Mouse (Mus musculus): ENCODE results near the gene Etv5. TPM values are rescaled to one million over a fixed set of nuclear protein-coding genes. Genes with fewer than 3 reads are reported as not detected.

The Etv5 gene
- polyA plus RNA-seq, 1 experiment from 2014 or later: 5.4 TPM

- Histone ChIP-seq H3K9ac (ENCODE audit: low read depth, low read length) (no peak overlapping the region), H3K27me3 (replicated peaks; ENCODE audit: control insufficient read depth, insufficient read depth, low read length) (no peaks in the 10 kb centered on the region), H3K27ac (ENCODE audit: low read depth, low read length) (no peak overlapping the region), H3K36me3 (ENCODE audit: control insufficient read depth, insufficient read depth) (no peaks in the 10 kb centered on the region), H3K4me1 (replicated peaks; ENCODE audit: control insufficient read depth, insufficient read depth, low read length) (no peaks in the 10 kb centered on the region), H3K4me2 (replicated peaks; ENCODE audit: low read depth) (no peak overlapping the region), H3K4me3 (ENCODE audit: low read depth, low read length) (no peak overlapping the region), H3K9me3 (ENCODE audit: control insufficient read depth) (no peaks in the 10 kb centered on the region)
- no peak for ATAC-seq
- WGBS: 70% methylated on average over 8 of the region's 8 CpGs
- no peak for TF ChIP-seq CTCF (IDR thresholded peaks at IDR 0.05; ENCODE audit: low read depth)
Observed at GRCm38 (mm10) chr16:22380981-22381380, 58.5 kb downstream of the Etv5 start.

- Histone ChIP-seq H3K4me3 (ENCODE audit: low read depth, low read length) (no peak overlapping the region), H3K9ac (ENCODE audit: low read depth, low read length) (no peak overlapping the region), H3K4me1 (replicated peaks; ENCODE audit: control insufficient read depth, insufficient read depth, low read length) (no peaks in the 10 kb centered on the region), H3K9me3 (ENCODE audit: control insufficient read depth) (no peaks in the 10 kb centered on the region), H3K27ac (ENCODE audit: low read depth, low read length) (no peak overlapping the region), H3K4me2 (replicated peaks; ENCODE audit: low read depth) (no peak overlapping the region), H3K27me3 (replicated peaks; ENCODE audit: control insufficient read depth, insufficient read depth, low read length) (no peaks in the 10 kb centered on the region), H3K36me3 (ENCODE audit: control insufficient read depth, insufficient read depth) (no peaks in the 10 kb centered on the region)
- 64% methylated on average over 8 of the region's 8 CpGs for WGBS
- no peak for TF ChIP-seq CTCF (IDR thresholded peaks at IDR 0.05; ENCODE audit: low read depth)
- ATAC-seq: no peak
Observed at GRCm38 (mm10) chr16:22379986-22380385, 59.5 kb downstream of the Etv5 start.

- Histone ChIP-seq H3K4me3 (ENCODE audit: low read depth, low read length) (no peak overlapping the region), H3K27ac (ENCODE audit: low read depth, low read length) (no peak overlapping the region), H3K4me1 (replicated peaks; ENCODE audit: control insufficient read depth, insufficient read depth, low read length) (no peaks in the 10 kb centered on the region), H3K36me3 (ENCODE audit: control insufficient read depth, insufficient read depth) (no peaks in the 10 kb centered on the region), H3K9ac (ENCODE audit: low read depth, low read length) (no peak overlapping the region), H3K4me2 (replicated peaks; ENCODE audit: low read depth) (no peak overlapping the region), H3K27me3 (replicated peaks; ENCODE audit: control insufficient read depth, insufficient read depth, low read length) (no peaks in the 10 kb centered on the region), H3K9me3 (ENCODE audit: control insufficient read depth) (no peaks in the 10 kb centered on the region)
- 91% methylated on average over 4 of the region's 4 CpGs for WGBS
- TF ChIP-seq CTCF (IDR thresholded peaks at IDR 0.05; ENCODE audit: low read depth): no peak
- no peak for ATAC-seq
Observed at GRCm38 (mm10) chr16:22379342-22379741, 60.2 kb downstream of the Etv5 start.

GRCm38 (mm10) chr16:22377714-22378113, 61.8 kb downstream of the Etv5 start:
- no peak overlapping the region for H3K4me3 ChIP-seq (ENCODE audit: low read depth, low read length)
- 0 out of 2 replicates have a peak, but pooled peaks cover 4% of the 10 kb centered on the region for H3K4me1 ChIP-seq (replicated peaks; ENCODE audit: control insufficient read depth, insufficient read depth, low read length)
- ATAC-seq: no peak
- no peaks in the 10 kb centered on the region for H3K36me3 ChIP-seq (ENCODE audit: control insufficient read depth, insufficient read depth)
- H3K9ac ChIP-seq (ENCODE audit: low read depth, low read length): no peak overlapping the region
- H3K27ac ChIP-seq (ENCODE audit: low read depth, low read length): no peak overlapping the region
- H3K9me3 ChIP-seq (ENCODE audit: control insufficient read depth): no peaks in the 10 kb centered on the region
- 50% methylated on average over 3 of the region's 3 CpGs for WGBS
- TF ChIP-seq CTCF (IDR thresholded peaks at IDR 0.05; ENCODE audit: low read depth): no peak
- H3K27me3 ChIP-seq (replicated peaks; ENCODE audit: control insufficient read depth, insufficient read depth, low read length): no peaks in the 10 kb centered on the region
- H3K4me2 ChIP-seq (replicated peaks; ENCODE audit: low read depth): no peak overlapping the region

GRCm38 (mm10) chr16:22374898-22375297, 64.6 kb downstream of the Etv5 start:
- Histone ChIP-seq H3K36me3 (ENCODE audit: control insufficient read depth, insufficient read depth) (no peaks in the 10 kb centered on the region), H3K4me1 (replicated peaks; ENCODE audit: control insufficient read depth, insufficient read depth, low read length) (0 out of 2 replicates have a peak, but pooled peaks cover 4% of the 10 kb centered on the region), H3K27ac (ENCODE audit: low read depth, low read length) (no peak overlapping the region), H3K4me3 (ENCODE audit: low read depth, low read length) (no peak overlapping the region), H3K27me3 (replicated peaks; ENCODE audit: control insufficient read depth, insufficient read depth, low read length) (no peaks in the 10 kb centered on the region), H3K4me2 (replicated peaks; ENCODE audit: low read depth) (no peak overlapping the region), H3K9me3 (ENCODE audit: control insufficient read depth) (no peaks in the 10 kb centered on the region), H3K9ac (ENCODE audit: low read depth, low read length) (no peak overlapping the region)
- peak; percentile 48 for TF ChIP-seq CTCF (IDR thresholded peaks at IDR 0.05; ENCODE audit: low read depth)
- no peak for ATAC-seq
- WGBS: 71% methylated on average over 2 of the region's 2 CpGs

GRCm38 (mm10) chr16:22372701-22373124, 66.8 kb downstream of the Etv5 start:
- Histone ChIP-seq H3K4me3 (ENCODE audit: low read depth, low read length) (no peak overlapping the region), H3K36me3 (ENCODE audit: control insufficient read depth, insufficient read depth) (no peaks in the 10 kb centered on the region), H3K9me3 (ENCODE audit: control insufficient read depth) (no peaks in the 10 kb centered on the region), H3K27me3 (replicated peaks; ENCODE audit: control insufficient read depth, insufficient read depth, low read length) (no peaks in the 10 kb centered on the region), H3K27ac (ENCODE audit: low read depth, low read length) (no peak overlapping the region), H3K4me2 (replicated peaks; ENCODE audit: low read depth) (no peak overlapping the region), H3K9ac (ENCODE audit: low read depth, low read length) (no peak overlapping the region), H3K4me1 (replicated peaks; ENCODE audit: control insufficient read depth, insufficient read depth, low read length) (0 out of 2 replicates have a peak, but pooled peaks cover 4% of the 10 kb centered on the region)
- WGBS: 17% methylated on average over 10 of the region's 10 CpGs
- ATAC-seq: peak; percentile 71
- no peak for TF ChIP-seq CTCF (IDR thresholded peaks at IDR 0.05; ENCODE audit: low read depth)

- ATAC-seq: no peak
- no peak overlapping the region for H3K4me3 ChIP-seq (ENCODE audit: low read depth, low read length)
- no peak for TF ChIP-seq CTCF (IDR thresholded peaks at IDR 0.05; ENCODE audit: low read depth)
Observed at GRCm38 (mm10) chr16:22372225-22372624, 67.3 kb downstream of the Etv5 start.

More at GRCm38 (mm10) chr16:22372225-22372624, 67.3 kb downstream of the Etv5 start:
- Histone ChIP-seq H3K4me1 (replicated peaks; ENCODE audit: control insufficient read depth, insufficient read depth, low read length) (0 out of 2 replicates have a peak, but pooled peaks cover 4% of the 10 kb centered on the region), H3K4me2 (replicated peaks; ENCODE audit: low read depth) (no peak overlapping the region), H3K27ac (ENCODE audit: low read depth, low read length) (no peak overlapping the region), H3K9ac (ENCODE audit: low read depth, low read length) (no peak overlapping the region), H3K27me3 (replicated peaks; ENCODE audit: control insufficient read depth, insufficient read depth, low read length) (no peaks in the 10 kb centered on the region), H3K9me3 (ENCODE audit: control insufficient read depth) (no peaks in the 10 kb centered on the region), H3K36me3 (ENCODE audit: control insufficient read depth, insufficient read depth) (no peaks in the 10 kb centered on the region)
- 64% methylated on average over 1 of the region's 1 CpGs for WGBS
